ENCODE assay signal across 1 mouse cellular context in genomic region chr17:27032869-27033268, GRCm38 (mm10).
A peak's percentile ranks its signal among the peaks of the same experiment; 100 is the strongest.
TF ChIP-seq lines count a peak whose summit lies in the region.

No protein-coding gene starts in this region.

TF ChIP-seq in CH12.LX, 34 proteins besides CTCF, POLR2A, EP300 and RAD21:
- TF ChIP-seq ETS1 (conservative IDR thresholded peaks at IDR 0.05; ENCODE audit: low read depth, low read length) (no peak), MAFK (IDR thresholded peaks at IDR 0.05; ENCODE audit: insufficient replicate concordance, low read length) (no peak), MYC (IDR thresholded peaks at IDR 0.05; ENCODE audit: low read depth, low read length) (peak; percentile 20; the same call in 1 of the 2 replicates), USF2 (conservative IDR thresholded peaks at IDR 0.05; ENCODE audit: low read depth, low read length) (no peak), MAX (IDR thresholded peaks at IDR 0.05; ENCODE audit: low read length) (no peak), KAT2A (IDR thresholded peaks at IDR 0.05; ENCODE audit: insufficient replicate concordance, low read length) (no peak), ZC3H11A (IDR thresholded peaks at IDR 0.05; ENCODE audit: low read depth, low read length) (peak; percentile 48; the same call in 1 of the 2 replicates), USF1 (IDR thresholded peaks at IDR 0.05; ENCODE audit: low read depth, low read length) (no peak), POLR2AphosphoS2 (IDR thresholded peaks at IDR 0.05; ENCODE audit: low read depth, low read length) (no peak), SMC3 (IDR thresholded peaks at IDR 0.05; ENCODE audit: low read depth, low read length) (peak; percentile 95)
TF ChIP-seq in CH12.LX: peak in this region for 3.
